In the genomic region with DNA sequence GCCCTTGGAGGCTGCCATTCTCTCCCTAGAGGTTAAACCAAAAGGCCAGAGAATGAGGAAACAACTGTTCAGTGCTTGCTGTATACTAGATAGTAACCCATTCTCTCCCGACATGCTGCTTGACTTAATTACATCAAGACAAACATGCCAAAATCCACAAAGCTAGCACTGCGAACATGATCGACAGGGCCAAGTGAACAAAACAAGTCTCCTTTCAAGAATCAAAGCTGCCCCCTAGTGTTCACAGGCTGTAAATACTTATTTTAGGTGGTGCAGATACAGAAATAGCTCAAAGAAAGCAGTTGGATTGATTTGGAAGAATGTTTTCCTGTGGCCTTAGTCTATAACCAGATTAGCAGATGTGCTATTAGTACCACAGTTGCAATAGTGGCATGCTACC, we compare ENCODE assay signal across 9 mouse cellular contexts. TPM values are rescaled to one million over a fixed set of nuclear protein-coding genes. Genes with fewer than 3 reads are reported as not detected.
DNase-seq lines count a peak whose midpoint lies in the region; ATAC-seq lines count a peak whose summit lies in the region.
"Had no signal": no experiment of that assay in that cellular context is flagged by ENCODE, and none has a peak within 500 bp of the region (broad histone marks: within the 10 kb centered on the region; RNA-seq: fewer than 3 reads in every experiment).

No protein-coding gene starts in this region.

- no peak overlapping the region for H3K9ac ChIP-seq in hindbrain, embryonic 11.5 days (ENCODE audit: low read depth, low read length)
- H3K9ac ChIP-seq in hindbrain, embryonic 13.5 days, result no peak overlapping the region
- H3K9ac ChIP-seq in forebrain, embryonic 15.5 days (replicated peaks), result no peak overlapping the region
- H3K9ac ChIP-seq: embryonic facial prominence, embryonic 13.5 days had no signal

- H3K4me1 ChIP-seq in hindbrain, embryonic 11.5 days (replicated peaks; ENCODE audit: control insufficient read depth, insufficient read depth, low read length), result no peaks in the 10 kb centered on the region
- no peaks in the 10 kb centered on the region for H3K4me1 ChIP-seq in hindbrain, embryonic 13.5 days (replicated peaks)
- no peaks in the 10 kb centered on the region for H3K4me1 ChIP-seq in forebrain, embryonic 15.5 days

- no peak for ATAC-seq in hindbrain, embryonic 11.5 days (ENCODE audit: low FRiP score)
- no peak; the same call in 1 of the 2 replicates for ATAC-seq in hindbrain, embryonic 13.5 days (ENCODE audit: low FRiP score)
- ATAC-seq in forebrain, embryonic 15.5 days (replicated peaks), result peak; percentile 55; the same call in 1 of the 2 replicates
- ATAC-seq in activated CD4-positive, CD25-positive, alpha-beta regulatory T cell, adult 4 months, result no peak

- no peak overlapping the region for H3K27ac ChIP-seq in hindbrain, embryonic 11.5 days (ENCODE audit: low read depth, low read length)
- H3K27ac ChIP-seq in hindbrain, embryonic 13.5 days, result no peak overlapping the region
- 0 out of 2 replicates have a peak overlapping the region, but pooled peaks have one; percentile 3 for H3K27ac ChIP-seq in forebrain, embryonic 15.5 days (replicated peaks)

- no peaks in the 10 kb centered on the region for H3K36me3 ChIP-seq in hindbrain, embryonic 11.5 days (ENCODE audit: control insufficient read depth, insufficient read depth, low read length)
- peaks cover 15% of the 10 kb centered on the region for H3K36me3 ChIP-seq in hindbrain, embryonic 13.5 days
- H3K36me3 ChIP-seq in forebrain, embryonic 15.5 days, result peaks cover 10% of the 10 kb centered on the region

- DNase-seq in hindbrain, embryonic 11.5 days (ENCODE audit: low spot score), result peak; percentile 66
- peak; percentile 45 for DNase-seq in CD4-positive helper T cell, adult 2 months (ENCODE audit: low read depth, low spot score)
- DNase-seq in ZHBTc4 (ENCODE audit: low read depth, low spot score), result peak; percentile 68
- peak; percentile 30 for DNase-seq in layer of hippocampus, adult 9-10 months (ENCODE audit: low spot score)
- DNase-seq in natural killer cell, adult 2 months (ENCODE audit: low spot score in 2 of 2), result peak; percentile 25 to 27

- no peaks in the 10 kb centered on the region for H3K27me3 ChIP-seq in hindbrain, embryonic 11.5 days (ENCODE audit: control insufficient read depth, insufficient read depth, low read length)
- H3K27me3 ChIP-seq in hindbrain, embryonic 13.5 days, result no peaks in the 10 kb centered on the region
- no peaks in the 10 kb centered on the region for H3K27me3 ChIP-seq in forebrain, embryonic 15.5 days
- H3K27me3 ChIP-seq: embryonic facial prominence, embryonic 13.5 days had no signal

- H3K4me3 ChIP-seq in hindbrain, embryonic 11.5 days (ENCODE audit: low read depth, low read length), result no peak overlapping the region
- no peak overlapping the region for H3K4me3 ChIP-seq in hindbrain, embryonic 13.5 days
- no peak overlapping the region for H3K4me3 ChIP-seq in forebrain, embryonic 15.5 days
- H3K4me3 ChIP-seq: embryonic facial prominence, embryonic 13.5 days had no signal

- H3K4me2 ChIP-seq in hindbrain, embryonic 11.5 days (replicated peaks; ENCODE audit: low read depth, low read length), result no peak overlapping the region
- no peak overlapping the region for H3K4me2 ChIP-seq in hindbrain, embryonic 13.5 days
- no peak overlapping the region for H3K4me2 ChIP-seq in forebrain, embryonic 15.5 days (replicated peaks)
- H3K4me2 ChIP-seq: embryonic facial prominence, embryonic 13.5 days had no signal

- WGBS in hindbrain, embryonic 11.5 days, result 39% methylated on average over 3 of the region's 3 CpGs
- WGBS in hindbrain, embryonic 13.5 days, result 43% methylated on average over 3 of the region's 3 CpGs
- 18% methylated on average over 3 of the region's 3 CpGs for WGBS in forebrain, embryonic 15.5 days

- H3K9me3 ChIP-seq in hindbrain, embryonic 11.5 days (ENCODE audit: control insufficient read depth, low read length), result no peaks in the 10 kb centered on the region
- no peaks in the 10 kb centered on the region for H3K9me3 ChIP-seq in hindbrain, embryonic 13.5 days
- no peaks in the 10 kb centered on the region for H3K9me3 ChIP-seq in forebrain, embryonic 15.5 days
- H3K9me3 ChIP-seq: embryonic facial prominence, embryonic 13.5 days had no signal

RNA-seq across cellular contexts. Expression of a gene that starts 44.3 kb away (rescaled TPM):
- 0.11 TPM in 1 of 2 replicates, not detected in the other for polyA plus RNA-seq in hindbrain, embryonic 11.5 days (2014; fragmentation: Nextera tagmentation; extraction: Ambion mirVana)
- polyA plus RNA-seq in hindbrain, embryonic 13.5 days (2015; fragmentation: Nextera tagmentation; extraction: Ambion mirVana), result not detected in 2 replicates
- polyA plus RNA-seq in forebrain, embryonic 15.5 days (2015; fragmentation: Nextera tagmentation; extraction: Ambion mirVana), result not detected in 2 replicates
- polyA plus RNA-seq in activated CD4-positive, CD25-positive, alpha-beta regulatory T cell, adult 4 months (2017; shearing (Covaris generic)), result not detected
